Mouse (Mus musculus): Measurements from ENCODE around the gene Dcbld1.

DNA sequence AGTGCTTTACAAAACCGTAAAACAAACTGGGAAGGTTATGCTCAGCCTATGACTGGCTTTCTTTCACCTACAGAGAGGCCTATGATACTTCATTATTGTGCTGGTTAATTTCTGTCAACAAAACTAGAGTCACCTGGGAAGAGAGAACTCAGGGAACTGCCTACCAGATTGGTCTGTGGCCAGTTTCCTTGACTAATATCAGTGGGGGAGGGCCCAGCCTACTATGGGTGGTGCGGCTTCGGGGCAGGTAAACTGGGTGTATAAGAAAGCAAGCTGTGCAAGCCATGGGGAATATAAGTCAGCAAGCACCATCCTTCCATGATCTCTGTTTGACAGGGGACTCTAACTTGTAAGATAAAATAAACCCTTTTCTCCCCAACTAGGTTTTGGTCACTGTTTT is 47.2 kb downstream of the Dcbld1 start:
- no peak for TF ChIP-seq POLR2A (IDR thresholded peaks at IDR 0.05; ENCODE audit: borderline replicate concordance, extremely low read depth, insufficient read depth, insufficient read length, poor library complexity, severe bottlenecking)
- no peak for TF ChIP-seq CTCF (IDR thresholded peaks at IDR 0.05; ENCODE audit: borderline replicate concordance, extremely low read depth, insufficient read depth, insufficient read length)

Data from brain, embryonic 14.5 days (tissue).